Mouse (Mus musculus) brain, embryonic 14.5 days (tissue): ENCODE measurements around the gene Sgcb.

Source experiments
- CTCF ChIP-seq: fragments of 200-500 bp; IDR thresholded peaks from 2 replicates; pipeline ENCODE4 v1.5.1; 2012; ENCODE audit warnings: inconsistent platforms, mild to moderate bottlenecking, moderate library complexity, borderline replicate concordance; ENCODE audit not compliant: insufficient read depth, insufficient read length; ENCODE audit errors: extremely low read depth
- POLR2A ChIP-seq: fragments of 200-500 bp; IDR thresholded peaks from 2 replicates; pipeline ENCODE4 v1.6.1; 2012; ENCODE audit warnings: mild to moderate bottlenecking, inconsistent platforms, borderline replicate concordance; ENCODE audit not compliant: poor library complexity, insufficient read depth, insufficient read length, severe bottlenecking; ENCODE audit errors: extremely low read depth

DNA sequence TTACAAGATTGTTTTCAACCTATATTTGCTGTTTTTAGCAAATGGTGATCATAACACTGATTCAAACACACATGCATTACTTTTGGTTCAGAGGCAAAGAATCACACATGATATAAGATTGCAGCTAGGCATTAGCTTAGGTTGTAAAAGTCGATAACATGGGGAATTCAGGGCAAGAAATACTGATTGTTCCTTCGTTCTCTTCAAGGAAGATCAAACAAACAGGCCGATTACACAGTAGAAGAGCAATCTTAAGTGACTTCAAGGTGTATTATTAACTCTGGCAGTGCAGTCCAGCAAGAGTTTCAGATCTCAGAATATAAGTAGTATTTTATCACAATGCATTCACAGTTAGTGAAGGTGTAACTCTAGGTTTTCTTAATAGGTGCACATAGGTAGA, 60.5 kb downstream of the Sgcb start:
- TF ChIP-seq CTCF = no peak
- no peak for TF ChIP-seq POLR2A
